Mouse (Mus musculus) testis, adult 10 weeks (tissue): ENCODE results near the gene Krt14. TPM values are rescaled to one million over a fixed set of nuclear protein-coding genes. Genes with fewer than 3 reads are reported as not detected.

Source experiments
- polyA plus RNA-seq: library from polyadenylated mRNA; stranded (reverse); fragments of 350-450 nt; fragmentation: Illumina TruSeq; extraction: RNeasy Lipid Tissue Mini Kit (QIAGEN cat#74804); gene quantifications from one replicate; pipeline ENCODE4 v1.2.3, GENCODE M21; 2014; ENCODE audit warnings: low read depth, low replicate concordance

Gene Krt14
- not detected for polyA plus RNA-seq

DNA sequence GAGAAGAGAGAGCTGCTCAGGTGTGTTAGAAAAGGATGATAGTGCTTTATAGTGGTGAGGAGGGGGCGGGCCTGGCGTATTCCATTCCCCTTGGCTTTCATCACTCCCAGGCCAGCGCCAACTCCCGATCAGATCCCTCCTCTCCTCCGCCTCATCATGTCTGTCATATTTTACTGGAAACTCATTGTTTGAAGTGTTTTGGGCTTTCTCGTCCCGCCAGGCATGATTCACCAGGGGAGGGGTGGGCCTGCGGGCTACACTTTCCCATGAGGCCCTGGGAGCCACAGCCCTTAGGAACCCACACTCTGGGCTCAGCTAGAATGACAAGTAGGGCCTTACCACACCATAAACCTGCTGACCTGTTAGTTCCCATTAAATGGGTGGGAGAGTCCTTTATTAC lies at the start of gene Krt14:
Gene Krt14, minus strand, starts transcription at position 51 of the 400 bp plus-strand sequence.

DNA sequence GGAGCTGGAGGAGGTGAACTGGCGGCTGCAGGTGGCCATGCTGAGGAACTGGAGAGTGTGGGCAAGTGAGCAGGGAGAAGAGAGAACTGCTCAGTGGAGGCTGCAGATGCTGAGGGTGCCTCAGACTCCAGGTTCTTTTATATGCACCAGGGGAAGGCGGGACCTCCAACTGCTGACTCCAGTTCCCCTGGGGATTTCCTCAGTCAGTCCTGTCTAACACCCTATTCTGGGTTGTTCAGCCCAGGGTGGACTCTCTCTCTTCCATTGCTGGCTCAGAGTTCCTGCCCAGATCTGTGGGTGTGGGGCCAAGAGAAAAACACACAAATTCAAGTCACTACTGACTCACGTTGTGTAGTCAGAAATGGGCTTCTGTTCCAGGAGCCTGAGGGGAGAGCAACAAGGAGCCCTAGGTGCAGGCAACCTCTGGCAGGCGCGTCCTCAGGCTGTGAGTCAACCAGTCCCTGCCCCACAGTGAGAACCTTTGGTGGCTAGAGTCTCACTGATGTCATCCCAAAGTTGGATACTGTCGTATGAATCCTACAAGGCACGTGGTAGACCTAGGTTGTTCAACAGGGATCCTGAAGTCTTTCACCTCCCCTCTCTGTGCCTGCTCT lies 41.6 kb upstream of the Krt14 start, which contains the start of gene Krt16:
Gene Krt16, minus strand, starts transcription at position 51 of the 614 bp plus-strand sequence.

GRCm38 (mm10) chr11:100192992-100193391 lies 14.4 kb downstream of the Krt14 start, which contains the start of gene Krt9:
Krt9 (minus strand) TSS chr11:100193246.

Other genes starting within 250 kb of the Krt14 start
- gene Krtap29-1, start 228.5 kb downstream of the Krt14 start, polyA plus RNA-seq, result not detected
- not detected for gene Krtap16-1, start 221.0 kb downstream of the Krt14 start, polyA plus RNA-seq
- gene Krtap17-1, start 213.6 kb downstream of the Krt14 start, polyA plus RNA-seq, result not detected
- gene Krt33a, start 191.3 kb downstream of the Krt14 start, polyA plus RNA-seq, result not detected
- gene Krt33b, start 177.7 kb downstream of the Krt14 start, polyA plus RNA-seq, result not detected
- not detected for gene Krt34, start 166.0 kb downstream of the Krt14 start, polyA plus RNA-seq
- gene Krt31, start 157.0 kb downstream of the Krt14 start, polyA plus RNA-seq, result not detected
- not detected for gene Krt32, start 119.3 kb downstream of the Krt14 start, polyA plus RNA-seq
- not detected for gene Krt35, start 111.3 kb downstream of the Krt14 start, polyA plus RNA-seq
- gene Krt36, start 101.9 kb downstream of the Krt14 start, polyA plus RNA-seq, result not detected
- not detected for gene Krt13, start 86.0 kb downstream of the Krt14 start, polyA plus RNA-seq
- not detected for gene Krt15, start 71.6 kb downstream of the Krt14 start, polyA plus RNA-seq
- not detected for gene Krt19, start 58.9 kb downstream of the Krt14 start, polyA plus RNA-seq
- not detected for gene Krt9, start 14.3 kb downstream of the Krt14 start, polyA plus RNA-seq
- not detected for gene Krt16, start 41.4 kb upstream of the Krt14 start, polyA plus RNA-seq
- gene Krt17, start 53.5 kb upstream of the Krt14 start, polyA plus RNA-seq, result not detected
- gene Krt42, start 62.3 kb upstream of the Krt14 start, polyA plus RNA-seq, result not detected
- gene Eif1, start 112.3 kb upstream of the Krt14 start, polyA plus RNA-seq, result 2,357 TPM
- gene Gast, start 126.9 kb upstream of the Krt14 start, polyA plus RNA-seq, result not detected
- 4.7 TPM for gene Hap1, start 148.6 kb upstream of the Krt14 start, polyA plus RNA-seq
- 1.8 TPM for gene Jup, start 190.2 kb upstream of the Krt14 start, polyA plus RNA-seq
- 2.7 TPM for gene P3h4, start 207.3 kb upstream of the Krt14 start, polyA plus RNA-seq
- gene Fkbp10, start 208.1 kb upstream of the Krt14 start, polyA plus RNA-seq, result 0.39 TPM
- gene Nt5c3b, start 234.3 kb upstream of the Krt14 start, polyA plus RNA-seq, result 56.1 TPM
- 256 TPM for gene Klhl10, start 234.4 kb upstream of the Krt14 start, polyA plus RNA-seq